Mouse (Mus musculus) spleen, postnatal 0 days (tissue): ENCODE data around the gene Il23r. TPM values are rescaled to one million over a fixed set of nuclear protein-coding genes. Genes with fewer than 3 reads are reported as not detected.

Source experiments
- polyA plus RNA-seq: library from polyadenylated mRNA; unstranded; fragments of >200 nt; fragmentation: Nextera tagmentation; extraction: Ambion mirVana; gene quantifications from 2 replicates; pipeline ENCODE4 v1.2.1, GENCODE M21; 2015

Il23r gene
- polyA plus RNA-seq, result 0.06 TPM in 1 of 2 replicates, not detected in the other

GRCm38 (mm10) chr6:67491755-67492154 lies at the start of gene Il23r:
Il23r (minus strand) TSS chr6:67491855.

GRCm38 (mm10) chr6:67535777-67536054 lies 44.1 kb upstream of the Il23r start, which contains the start of gene Tacstd2:
Tacstd2 (minus strand) TSS chr6:67535796.

DNA sequence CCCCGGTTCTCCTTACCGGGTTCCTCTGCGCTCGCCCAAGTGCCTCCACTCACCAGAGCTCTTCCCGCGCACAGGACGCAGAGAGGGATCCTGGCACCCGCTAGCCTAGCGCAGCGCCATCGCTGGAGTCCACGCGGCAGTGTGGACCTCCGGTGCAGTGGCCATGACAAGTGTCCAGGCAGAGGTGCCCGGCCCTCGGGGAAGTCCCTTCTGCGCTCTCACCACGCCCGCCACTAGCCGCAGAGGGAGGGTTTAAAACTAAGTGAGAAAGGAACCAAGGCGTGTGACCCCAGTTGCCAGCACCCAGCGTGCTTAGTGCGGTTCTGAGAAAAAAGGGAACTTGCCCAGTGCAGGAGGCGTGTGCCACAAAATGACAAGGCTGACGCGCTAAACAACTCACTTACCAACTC lies 115.7 kb downstream of the Il23r start, which contains the start of gene Il12rb2:
Il12rb2 (minus strand) TSS at position 207 of the 410 bp plus-strand sequence.

Other genes starting within 250 kb of the Il23r start
- gene Il12rb2, start 115.7 kb downstream of the Il23r start, polyA plus RNA-seq, result 0.08 and 0.10 TPM in 2 replicates
- 2.8 and 3.2 TPM in 2 replicates for gene Tacstd2, start 43.9 kb upstream of the Il23r start, polyA plus RNA-seq